Mouse (Mus musculus): ENCODE results near the gene Gm48551. TPM values are rescaled to one million over a fixed set of nuclear protein-coding genes. Genes with fewer than 3 reads are reported as not detected.

Gm48551 gene
- polyA plus RNA-seq, 1 experiment from 2014 or later, result 2.6 TPM

DNA sequence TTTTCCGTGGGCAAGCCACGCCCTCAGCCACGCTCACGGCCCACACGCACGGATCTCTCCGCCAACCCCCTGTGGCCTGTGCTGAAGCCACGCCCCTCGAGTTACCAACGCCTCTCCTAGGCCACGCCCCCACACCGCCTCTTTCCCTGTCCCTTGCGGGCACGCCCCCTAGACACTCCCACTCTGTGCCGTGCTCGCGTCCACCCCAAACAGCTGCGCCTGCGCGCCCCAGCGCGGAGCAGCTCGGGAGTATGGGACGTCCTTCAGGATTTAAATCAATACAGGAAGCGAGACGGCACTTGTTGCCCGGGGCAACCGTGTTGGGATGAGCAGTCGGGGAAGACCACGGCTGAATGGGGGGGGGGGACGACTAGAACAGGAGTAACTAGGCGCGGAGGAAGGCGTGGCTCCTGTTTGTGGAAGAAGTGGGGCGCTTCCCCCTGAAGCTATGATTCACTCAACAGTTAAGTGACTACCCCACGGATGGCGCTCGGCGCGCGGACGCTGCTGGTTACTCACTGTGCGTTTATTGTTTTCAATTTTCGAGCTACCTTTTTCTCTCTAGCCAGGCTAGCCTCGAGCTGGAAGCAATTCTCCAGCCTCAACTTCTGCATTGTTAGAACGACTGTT is 5.6 kb upstream of the Gm48551 start:
- peaks cover 26% of the 10 kb centered on the region for H3K4me1 ChIP-seq (ENCODE audit: control insufficient read depth, insufficient read depth, low read length)
- H3K27ac ChIP-seq (ENCODE audit: low read length), result peak overlapping the region; percentile 78
- under 1% methylated on average over 46 of the region's 46 CpGs for WGBS
- peak overlapping the region; percentile 76 for H3K4me2 ChIP-seq (ENCODE audit: low read depth, low read length)
- no peaks in the 10 kb centered on the region for H3K9me3 ChIP-seq (replicated peaks; ENCODE audit: control insufficient read depth, low read length)
- H3K36me3 ChIP-seq (ENCODE audit: control insufficient read depth, insufficient read depth), result peaks cover 6% of the 10 kb centered on the region
- ATAC-seq (replicated peaks; ENCODE audit: extremely low read depth, insufficient read depth, low FRiP score), result peak; percentile 94
- H3K4me3 ChIP-seq (ENCODE audit: low read length), result peak overlapping the region; percentile 86
- peak overlapping the region; percentile 73 for H3K9ac ChIP-seq (ENCODE audit: low read length)
- H3K27me3 ChIP-seq (ENCODE audit: control insufficient read depth, insufficient read depth, low read length), result no peaks in the 10 kb centered on the region

DNA sequence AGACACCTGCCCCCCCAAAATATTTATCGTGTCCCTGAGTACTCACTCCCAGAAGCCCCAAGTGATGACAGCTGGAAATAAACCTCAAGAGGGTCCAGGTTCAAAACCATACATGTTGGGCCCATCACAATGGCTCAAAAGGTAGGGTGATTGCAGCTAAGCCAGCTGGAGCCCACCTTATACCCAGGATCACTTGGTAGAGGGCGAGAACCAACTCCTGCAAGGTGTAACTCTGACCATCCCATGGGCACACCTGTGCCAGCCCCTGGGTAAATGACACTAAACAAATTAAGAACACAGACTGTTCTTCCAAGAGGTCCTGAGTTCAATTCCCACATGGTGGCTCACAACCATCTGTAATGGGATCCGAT is 5.1 kb upstream of the Gm48551 start:
- H3K27ac ChIP-seq (ENCODE audit: low read length), result peak overlapping the region; percentile 78
- H3K4me3 ChIP-seq (ENCODE audit: low read length), result peak overlapping the region; percentile 86
- no peaks in the 10 kb centered on the region for H3K27me3 ChIP-seq (ENCODE audit: control insufficient read depth, insufficient read depth, low read length)
- WGBS, result 62% methylated on average over 3 of the region's 3 CpGs
- H3K9ac ChIP-seq (ENCODE audit: low read length), result peak overlapping the region; percentile 73
- H3K9me3 ChIP-seq (replicated peaks; ENCODE audit: control insufficient read depth, low read length), result no peaks in the 10 kb centered on the region
- H3K4me2 ChIP-seq (ENCODE audit: low read depth, low read length), result peak overlapping the region; percentile 76
- peaks cover 4% of the 10 kb centered on the region for H3K36me3 ChIP-seq (ENCODE audit: control insufficient read depth, insufficient read depth)
- peaks cover 26% of the 10 kb centered on the region for H3K4me1 ChIP-seq (ENCODE audit: control insufficient read depth, insufficient read depth, low read length)
- no peak for ATAC-seq (replicated peaks; ENCODE audit: extremely low read depth, insufficient read depth, low FRiP score)

DNA sequence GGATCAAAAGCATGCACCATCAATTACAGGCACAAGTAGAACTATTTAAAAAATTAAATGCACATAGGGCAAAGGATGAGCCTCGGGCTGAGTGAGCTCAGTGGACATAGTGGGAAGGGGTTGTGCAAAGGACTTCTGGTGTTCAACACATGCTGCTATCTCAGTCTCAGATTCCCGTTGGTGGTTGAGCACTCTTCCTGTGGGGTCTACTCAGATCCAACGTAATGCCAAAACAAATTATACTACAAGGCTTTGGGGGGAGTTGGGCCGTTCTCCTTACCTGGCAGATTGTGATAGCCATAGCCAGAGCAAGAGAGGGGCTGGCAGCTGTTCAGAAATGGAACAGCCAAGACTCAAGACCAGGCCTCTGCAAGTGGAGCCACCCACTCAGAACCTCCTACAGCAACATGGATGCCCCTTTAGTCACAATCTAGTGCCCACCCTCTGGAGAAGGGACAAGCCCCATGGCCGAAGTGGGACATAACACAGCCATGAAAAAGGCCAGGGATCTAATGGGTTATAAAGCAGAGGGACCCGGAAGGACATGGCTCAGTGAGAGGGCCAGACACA is 4.4 kb upstream of the Gm48551 start:
- no peaks in the 10 kb centered on the region for H3K27me3 ChIP-seq (ENCODE audit: control insufficient read depth, insufficient read depth, low read length)
- H3K4me1 ChIP-seq (ENCODE audit: control insufficient read depth, insufficient read depth, low read length), result peaks cover 26% of the 10 kb centered on the region
- peaks cover 4% of the 10 kb centered on the region for H3K36me3 ChIP-seq (ENCODE audit: control insufficient read depth, insufficient read depth)
- no peak overlapping the region for H3K27ac ChIP-seq (ENCODE audit: low read length)
- H3K4me2 ChIP-seq (ENCODE audit: low read depth, low read length), result no peak overlapping the region
- 83% methylated on average over 6 of the region's 6 CpGs for WGBS
- no peak for ATAC-seq (replicated peaks; ENCODE audit: extremely low read depth, insufficient read depth, low FRiP score)
- H3K9me3 ChIP-seq (replicated peaks; ENCODE audit: control insufficient read depth, low read length), result no peaks in the 10 kb centered on the region
- H3K9ac ChIP-seq (ENCODE audit: low read length), result no peak overlapping the region
- H3K4me3 ChIP-seq (ENCODE audit: low read length), result no peak overlapping the region

DNA sequence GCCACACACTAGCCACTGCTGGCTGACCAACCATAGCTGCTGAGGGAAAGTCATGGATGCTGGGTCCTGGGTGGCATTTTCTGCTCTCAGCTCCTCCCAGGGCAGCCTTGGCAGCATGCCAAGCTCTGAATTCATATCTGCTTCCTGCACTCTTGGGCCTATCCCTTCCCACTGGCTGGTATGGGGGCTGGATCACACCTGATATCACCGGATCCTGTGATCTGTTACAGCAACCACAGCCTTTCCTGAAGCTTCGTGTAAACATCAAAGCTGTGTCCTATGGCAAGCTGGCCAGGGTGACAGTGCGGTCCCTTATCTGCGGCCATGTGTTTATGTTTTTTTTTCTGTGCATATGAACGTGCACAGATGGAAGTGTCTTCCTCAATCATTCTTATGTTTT is 2.2 kb upstream of the Gm48551 start:
- no peaks in the 10 kb centered on the region for H3K27me3 ChIP-seq (ENCODE audit: control insufficient read depth, insufficient read depth, low read length)
- H3K4me1 ChIP-seq (ENCODE audit: control insufficient read depth, insufficient read depth, low read length), result peaks cover 23% of the 10 kb centered on the region
- no peak overlapping the region for H3K4me3 ChIP-seq (ENCODE audit: low read length)
- 27% methylated on average over 5 of the region's 5 CpGs for WGBS
- peak overlapping the region; percentile 19; the same call in 1 of the 2 replicates for H3K9ac ChIP-seq (ENCODE audit: low read length)
- ATAC-seq (replicated peaks; ENCODE audit: extremely low read depth, insufficient read depth, low FRiP score), result no peak
- H3K27ac ChIP-seq (ENCODE audit: low read length), result peak overlapping the region; percentile 72
- H3K4me2 ChIP-seq (ENCODE audit: low read depth, low read length), result no peak overlapping the region
- peaks cover 12% of the 10 kb centered on the region for H3K36me3 ChIP-seq (ENCODE audit: control insufficient read depth, insufficient read depth)
- no peaks in the 10 kb centered on the region for H3K9me3 ChIP-seq (replicated peaks; ENCODE audit: control insufficient read depth, low read length)

DNA sequence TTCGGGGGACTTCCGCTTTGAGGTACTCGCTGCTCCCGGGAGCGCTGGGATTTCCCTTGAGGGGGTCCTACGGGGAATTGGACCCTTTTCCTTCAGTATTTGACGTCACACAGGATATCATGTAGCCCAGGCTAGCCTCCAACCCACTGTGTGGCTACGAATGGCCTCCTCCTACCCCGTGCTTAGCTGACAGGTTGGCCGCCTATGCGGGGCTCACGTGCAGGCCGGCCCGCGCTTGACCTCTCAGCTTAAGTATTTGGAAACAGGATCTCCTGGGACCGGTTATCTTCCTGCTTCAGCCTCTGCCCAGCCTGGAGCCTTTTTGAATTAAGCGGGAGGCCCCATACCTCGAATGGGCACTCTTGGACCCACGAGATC is 328 bp downstream of the Gm48551 start:
- H3K27me3 ChIP-seq (ENCODE audit: control insufficient read depth, insufficient read depth, low read length), result no peaks in the 10 kb centered on the region
- no peaks in the 10 kb centered on the region for H3K9me3 ChIP-seq (replicated peaks; ENCODE audit: control insufficient read depth, low read length)
- H3K36me3 ChIP-seq (ENCODE audit: control insufficient read depth, insufficient read depth), result peaks cover 25% of the 10 kb centered on the region
- H3K4me1 ChIP-seq (ENCODE audit: control insufficient read depth, insufficient read depth, low read length), result peaks cover 19% of the 10 kb centered on the region
- H3K9ac ChIP-seq (ENCODE audit: low read length), result peak overlapping the region; percentile 82
- WGBS, result under 1% methylated on average over 19 of the region's 19 CpGs
- H3K4me2 ChIP-seq (ENCODE audit: low read depth, low read length), result peak overlapping the region; percentile 69
- ATAC-seq (replicated peaks; ENCODE audit: extremely low read depth, insufficient read depth, low FRiP score), result peak; percentile 11; the same call in 1 of the 2 replicates
- peak overlapping the region; percentile 83 for H3K27ac ChIP-seq (ENCODE audit: low read length)
- H3K4me3 ChIP-seq (ENCODE audit: low read length), result peak overlapping the region; percentile 82

DNA sequence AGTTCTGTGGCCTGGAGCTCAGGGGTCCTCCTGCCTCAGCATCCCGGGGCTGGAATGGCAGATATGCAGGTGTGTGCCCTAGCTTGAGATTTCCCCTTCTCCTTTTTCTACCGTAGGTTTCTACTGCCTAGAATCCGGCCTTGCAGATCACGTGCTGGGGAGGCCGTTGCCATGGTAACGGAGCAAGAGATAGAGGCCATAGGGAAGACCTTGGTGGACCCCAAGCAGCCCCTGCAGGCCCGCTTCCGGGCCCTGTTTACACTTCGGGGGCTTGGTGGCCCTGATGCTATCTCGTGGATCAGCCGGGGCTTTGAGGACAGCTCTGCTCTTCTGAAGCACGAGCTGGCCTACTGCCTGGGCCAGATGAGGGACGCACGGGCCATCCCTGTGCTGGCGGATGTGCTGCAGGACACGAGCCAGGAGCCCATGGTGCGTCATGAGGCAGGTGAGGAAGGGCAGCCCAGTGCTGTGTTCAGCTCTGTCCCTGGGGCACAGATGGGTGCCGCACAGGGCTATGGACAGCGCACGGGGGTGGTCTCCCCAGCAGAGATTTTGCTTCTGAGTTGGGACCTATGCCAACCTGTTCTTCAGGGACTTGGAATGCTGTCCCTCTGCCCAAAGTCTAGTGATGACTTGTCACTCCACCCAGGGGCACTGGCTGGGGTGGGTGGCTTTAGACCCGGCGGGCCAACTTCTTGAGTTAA is 1.5 kb downstream of the Gm48551 start:
- H3K4me3 ChIP-seq (ENCODE audit: low read length), result no peak overlapping the region
- H3K4me2 ChIP-seq (ENCODE audit: low read depth, low read length), result no peak overlapping the region
- no peaks in the 10 kb centered on the region for H3K9me3 ChIP-seq (replicated peaks; ENCODE audit: control insufficient read depth, low read length)
- H3K27me3 ChIP-seq (ENCODE audit: control insufficient read depth, insufficient read depth, low read length), result no peaks in the 10 kb centered on the region
- no peak overlapping the region for H3K27ac ChIP-seq (ENCODE audit: low read length)
- WGBS, result 75% methylated on average over 22 of the region's 22 CpGs
- H3K9ac ChIP-seq (ENCODE audit: low read length), result no peak overlapping the region
- peaks cover 21% of the 10 kb centered on the region for H3K4me1 ChIP-seq (ENCODE audit: control insufficient read depth, insufficient read depth, low read length)
- ATAC-seq (replicated peaks; ENCODE audit: extremely low read depth, insufficient read depth, low FRiP score), result no peak
- peaks cover 25% of the 10 kb centered on the region for H3K36me3 ChIP-seq (ENCODE audit: control insufficient read depth, insufficient read depth)

DNA sequence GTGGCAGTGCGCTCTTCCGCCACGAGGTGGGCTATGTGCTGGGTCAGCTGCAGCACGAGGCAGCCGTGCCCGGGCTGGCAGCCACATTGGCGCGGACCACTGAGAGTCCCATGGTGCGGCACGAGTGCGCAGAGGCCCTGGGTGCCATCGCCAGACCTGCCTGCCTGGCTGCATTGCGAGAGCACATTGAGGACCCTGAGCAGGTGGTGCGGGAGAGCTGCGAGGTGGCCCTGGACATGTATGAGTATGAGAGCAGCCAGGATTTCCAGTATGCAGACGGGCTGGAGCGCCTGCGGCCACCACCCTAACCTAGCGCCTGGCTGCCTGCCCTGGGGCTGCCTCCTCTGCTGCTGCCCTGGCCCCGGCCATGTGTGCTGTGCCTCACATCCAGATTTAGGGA is 3.5 kb downstream of the Gm48551 start:
- Histone ChIP-seq H3K4me2 (ENCODE audit: low read depth, low read length) (no peak overlapping the region), H3K9ac (ENCODE audit: low read length) (no peak overlapping the region), H3K27me3 (ENCODE audit: control insufficient read depth, insufficient read depth, low read length) (no peaks in the 10 kb centered on the region), H3K36me3 (ENCODE audit: control insufficient read depth, insufficient read depth) (peaks cover 25% of the 10 kb centered on the region), H3K4me1 (ENCODE audit: control insufficient read depth, insufficient read depth, low read length) (peaks cover 13% of the 10 kb centered on the region), H3K4me3 (ENCODE audit: low read length) (no peak overlapping the region), H3K9me3 (replicated peaks; ENCODE audit: control insufficient read depth, low read length) (no peaks in the 10 kb centered on the region), H3K27ac (ENCODE audit: low read length) (no peak overlapping the region)
- 91% methylated on average over 20 of the region's 20 CpGs for WGBS
- ATAC-seq (replicated peaks; ENCODE audit: extremely low read depth, insufficient read depth, low FRiP score), result no peak

DNA sequence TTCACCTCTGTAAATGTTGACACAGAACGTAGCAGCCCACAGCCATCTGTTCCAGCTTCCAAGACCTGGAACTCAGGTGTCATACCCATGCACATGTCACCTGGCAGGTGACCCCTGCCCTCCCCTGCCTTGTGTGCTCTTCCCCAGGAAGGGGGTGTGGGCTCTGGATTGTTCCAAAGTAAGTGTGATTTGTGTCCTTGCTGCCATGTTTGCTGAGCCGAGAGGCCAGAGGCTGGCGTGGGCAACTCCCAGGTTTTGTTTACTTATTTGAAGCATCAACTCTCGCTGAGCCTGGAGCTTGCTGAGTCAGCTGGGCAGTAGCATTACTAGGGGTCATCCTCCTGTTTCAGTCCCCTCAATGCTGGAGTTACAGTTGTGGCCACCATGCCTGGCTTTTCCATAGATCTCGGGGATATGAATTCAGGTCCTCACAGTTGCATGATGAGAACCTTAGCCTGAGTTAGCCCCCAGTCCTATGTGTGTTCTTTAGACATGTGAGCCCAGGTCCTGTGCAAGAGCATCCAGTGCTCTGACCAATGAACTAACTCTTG is 4.3 kb downstream of the Gm48551 start, which contains the start of gene Gm48552:
Gene Gm48552, plus strand, starts transcription at position 501 of the 551 bp plus-strand sequence.
- ATAC-seq (replicated peaks; ENCODE audit: extremely low read depth, insufficient read depth, low FRiP score), result no peak
- 79% methylated on average over 5 of the region's 5 CpGs for WGBS
- Histone ChIP-seq H3K4me2 (ENCODE audit: low read depth, low read length) (no peak within 1 kb of the TSS), H3K36me3 (ENCODE audit: control insufficient read depth, insufficient read depth) (peaks cover 25% of the 10 kb centered on the region), H3K4me3 (ENCODE audit: low read length) (no peak within 1 kb of the TSS), H3K4me1 (ENCODE audit: control insufficient read depth, insufficient read depth, low read length) (peaks cover 18% of the 10 kb centered on the region), H3K27me3 (ENCODE audit: control insufficient read depth, insufficient read depth, low read length) (no peaks in the 10 kb centered on the region), H3K9me3 (replicated peaks; ENCODE audit: control insufficient read depth, low read length) (no peaks in the 10 kb centered on the region), H3K9ac (ENCODE audit: low read length) (no peak within 1 kb of the TSS), H3K27ac (ENCODE audit: low read length) (no peak within 1 kb of the TSS)

DNA sequence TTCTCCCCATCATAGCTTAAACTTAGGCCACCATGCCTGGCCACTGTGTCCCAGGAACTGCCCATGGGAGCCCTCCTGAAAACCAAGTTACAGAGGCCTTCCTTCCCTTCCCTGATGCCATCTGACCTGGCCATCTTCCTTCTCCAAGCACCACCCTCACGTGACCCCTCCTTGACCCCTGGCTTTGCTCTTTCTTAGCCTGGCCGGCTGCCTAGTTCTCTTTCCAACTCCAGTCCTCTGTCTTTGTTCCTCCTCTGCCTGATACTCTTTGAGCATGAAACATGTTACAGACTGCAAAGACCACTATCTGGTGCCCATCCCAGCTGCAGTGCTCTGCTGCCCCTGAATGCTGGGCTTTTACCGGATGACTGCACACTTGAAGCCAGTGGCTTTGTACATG is 5.1 kb downstream of the Gm48551 start:
- H3K4me3 ChIP-seq (ENCODE audit: low read length), result no peak overlapping the region
- no peak for ATAC-seq (replicated peaks; ENCODE audit: extremely low read depth, insufficient read depth, low FRiP score)
- H3K36me3 ChIP-seq (ENCODE audit: control insufficient read depth, insufficient read depth), result peaks cover 25% of the 10 kb centered on the region
- H3K9ac ChIP-seq (ENCODE audit: low read length), result no peak overlapping the region
- H3K27me3 ChIP-seq (ENCODE audit: control insufficient read depth, insufficient read depth, low read length), result no peaks in the 10 kb centered on the region
- H3K9me3 ChIP-seq (replicated peaks; ENCODE audit: control insufficient read depth, low read length), result no peaks in the 10 kb centered on the region
- H3K27ac ChIP-seq (ENCODE audit: low read length), result no peak overlapping the region
- 40% methylated on average over 3 of the region's 3 CpGs for WGBS
- H3K4me2 ChIP-seq (ENCODE audit: low read depth, low read length), result no peak overlapping the region
- peaks cover 21% of the 10 kb centered on the region for H3K4me1 ChIP-seq (ENCODE audit: control insufficient read depth, insufficient read depth, low read length)
